Mouse (Mus musculus): ENCODE measurements around the gene Sbk3. TPM values are rescaled to one million over a fixed set of nuclear protein-coding genes. Genes with fewer than 3 reads are reported as not detected.

Sbk3 gene
- total RNA-seq, 1 experiment from 2014 or later, result 0.37 TPM

DNA sequence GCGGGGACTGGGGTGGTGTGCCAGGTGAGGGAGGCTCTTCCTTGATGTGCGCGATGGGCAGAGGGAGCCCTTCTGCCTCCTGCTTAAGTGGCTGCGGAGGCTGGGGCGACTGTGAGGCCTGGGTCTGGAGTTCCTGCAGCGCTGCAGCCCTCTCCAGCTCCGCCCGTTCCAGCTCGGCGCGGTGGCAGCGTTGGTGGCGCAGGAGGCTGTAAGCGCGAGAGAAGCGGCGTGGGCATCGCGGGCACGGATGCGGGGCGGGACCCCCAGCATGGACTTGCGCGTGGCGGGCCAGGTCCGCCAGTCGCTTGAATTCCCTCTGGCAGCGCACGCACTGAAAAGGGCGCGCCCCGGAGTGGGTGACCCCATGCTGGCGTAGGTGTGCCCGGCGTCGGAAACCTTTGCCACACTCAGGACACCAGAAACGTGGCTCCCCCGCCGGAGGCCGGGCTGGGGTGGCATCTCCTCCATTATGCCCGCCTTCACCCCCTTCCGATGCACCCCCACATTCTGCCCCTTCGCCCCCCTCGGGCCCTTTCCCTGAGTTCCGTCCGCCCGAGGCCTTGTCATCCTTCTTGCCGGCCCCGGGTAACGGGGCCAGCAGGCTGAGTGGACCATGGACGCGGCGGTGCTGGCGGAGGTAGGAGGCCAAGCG is 22.5 kb upstream of the Sbk3 start:
- DNase-seq, result no peak

DNA sequence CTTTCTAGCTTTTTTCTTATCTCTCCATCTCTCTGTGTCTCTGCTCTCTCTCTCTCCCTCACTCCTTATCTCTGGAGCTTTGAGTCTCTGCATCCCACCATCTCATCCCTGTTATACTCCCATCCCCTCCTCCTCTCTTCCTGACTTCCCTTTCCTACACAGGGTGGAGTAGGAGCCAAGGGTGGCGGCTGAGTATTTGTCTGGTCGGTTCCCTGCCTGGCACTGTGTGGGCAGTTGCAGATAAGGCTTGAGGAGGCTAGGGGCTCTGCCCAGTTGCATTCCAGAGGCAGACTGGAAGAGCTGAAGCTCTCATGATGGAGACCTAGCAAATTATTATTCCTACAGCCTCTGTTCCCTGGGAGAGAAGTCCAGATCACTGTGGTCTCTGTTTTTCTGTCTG is 17.3 kb upstream of the Sbk3 start:
- no peak for DNase-seq

DNA sequence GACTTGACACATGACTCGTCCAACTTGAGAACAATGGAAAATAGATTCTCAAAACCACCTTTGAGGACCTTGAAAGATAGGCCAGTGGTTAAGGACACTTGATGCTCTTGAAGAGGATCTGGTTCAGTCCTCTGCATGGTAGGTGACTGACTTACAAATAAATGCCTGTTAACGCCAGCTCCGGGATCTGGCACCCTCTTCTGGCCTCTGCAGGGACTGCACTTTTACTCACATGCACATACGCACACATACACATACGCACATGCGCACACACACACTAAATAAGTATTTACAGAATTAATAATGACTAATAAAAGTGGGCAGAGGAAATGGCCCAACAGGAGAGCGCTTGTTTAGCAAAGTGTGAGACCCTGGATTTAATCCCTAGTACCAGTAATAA is 5.9 kb upstream of the Sbk3 start:
- no peak for DNase-seq

DNA sequence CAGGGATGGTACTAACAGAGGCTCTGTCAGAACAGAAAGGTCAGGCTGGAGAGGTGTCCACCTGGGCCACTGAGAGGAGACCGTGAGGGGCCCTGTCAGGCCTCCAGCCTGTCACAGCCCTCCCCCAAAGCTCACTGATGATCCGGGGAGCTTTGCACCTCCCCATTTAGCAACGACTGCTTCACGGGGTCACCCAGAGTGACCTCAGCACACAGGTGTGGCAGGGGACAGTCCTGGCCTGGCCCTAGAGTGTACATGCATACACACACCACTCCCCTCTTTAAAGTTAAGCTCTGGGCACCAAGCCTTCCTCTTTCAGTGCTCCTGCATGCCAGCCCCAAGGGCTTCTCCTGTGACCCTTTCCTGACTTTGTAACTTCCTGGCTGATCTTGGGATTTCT is 4.5 kb upstream of the Sbk3 start:
- no peak for DNase-seq

DNA sequence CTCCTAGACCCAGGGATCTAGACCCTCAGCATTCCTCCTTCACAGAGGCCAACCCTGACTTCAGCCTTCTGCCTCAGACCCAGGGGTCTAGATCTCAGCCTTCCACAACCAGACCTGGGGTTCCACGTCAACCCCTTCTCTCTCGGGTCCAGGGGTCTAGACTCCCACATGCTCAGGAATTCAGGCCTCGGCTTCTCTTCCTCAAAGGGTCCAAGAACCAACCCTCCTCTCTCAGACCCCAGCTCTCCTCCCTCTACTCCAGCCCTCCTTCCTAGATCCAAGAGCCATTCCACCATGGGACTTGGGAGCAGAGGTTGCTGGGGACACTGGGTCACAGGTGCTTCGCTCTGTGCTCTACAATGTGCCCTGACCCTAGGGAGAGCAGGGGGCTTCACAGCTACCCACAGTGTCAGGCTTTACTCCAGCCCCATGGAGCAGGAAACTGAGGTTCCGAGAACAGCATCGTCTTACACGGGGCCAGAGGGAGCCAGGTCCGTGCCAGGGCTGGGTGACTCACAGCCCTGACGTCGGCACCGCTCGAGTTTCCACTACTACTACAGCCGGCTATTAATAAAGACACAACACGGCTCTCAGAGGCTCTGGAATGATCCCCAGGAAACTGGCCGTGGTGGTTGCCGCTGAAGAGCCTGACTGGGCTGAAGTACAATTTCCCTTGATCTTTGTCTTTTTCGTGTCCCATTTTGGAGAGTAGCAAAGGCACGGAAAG is 1.5 kb upstream of the Sbk3 start:
- peak; percentile 81 for DNase-seq

DNA sequence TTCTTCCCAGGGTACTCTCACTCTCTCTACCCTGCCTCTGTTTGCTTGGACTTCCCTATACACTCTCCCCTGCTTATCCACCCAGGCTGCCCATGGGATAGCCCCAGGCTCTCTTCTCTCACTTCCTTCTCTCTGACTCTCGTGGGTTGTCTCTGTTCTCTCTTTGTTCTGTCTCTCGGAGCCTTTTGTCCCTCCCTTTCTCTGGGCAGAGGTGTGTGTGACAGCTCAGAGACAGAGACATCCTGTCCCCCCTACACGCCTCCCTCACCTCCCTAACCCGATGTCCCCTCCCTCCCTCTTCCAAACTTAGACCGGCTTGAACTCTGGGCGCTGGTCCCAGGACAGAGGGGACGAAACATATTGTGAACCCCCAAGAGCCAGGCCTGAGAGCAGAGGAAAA is 742 bp upstream of the Sbk3 start:
- no peak for DNase-seq

DNA sequence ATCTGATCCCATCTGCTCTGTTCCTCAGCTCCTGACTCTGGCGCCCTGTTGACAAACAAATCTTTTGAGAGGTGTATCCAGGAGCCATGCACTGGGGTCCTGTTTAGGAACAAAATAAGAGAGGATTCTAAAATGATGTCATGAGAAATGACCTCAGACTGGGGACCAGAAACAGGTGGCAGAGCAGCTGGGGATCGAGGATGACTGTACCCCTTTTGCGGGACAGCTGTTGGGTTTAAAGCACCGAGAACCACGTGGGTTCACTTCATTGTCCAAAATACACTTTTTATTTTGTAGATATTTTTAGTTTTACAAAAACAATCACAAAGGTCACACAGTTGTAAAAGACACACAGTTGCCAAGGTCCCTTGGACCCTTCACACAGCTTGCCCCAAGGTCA is 6.0 kb downstream of the Sbk3 start:
- no peak for DNase-seq

DNA sequence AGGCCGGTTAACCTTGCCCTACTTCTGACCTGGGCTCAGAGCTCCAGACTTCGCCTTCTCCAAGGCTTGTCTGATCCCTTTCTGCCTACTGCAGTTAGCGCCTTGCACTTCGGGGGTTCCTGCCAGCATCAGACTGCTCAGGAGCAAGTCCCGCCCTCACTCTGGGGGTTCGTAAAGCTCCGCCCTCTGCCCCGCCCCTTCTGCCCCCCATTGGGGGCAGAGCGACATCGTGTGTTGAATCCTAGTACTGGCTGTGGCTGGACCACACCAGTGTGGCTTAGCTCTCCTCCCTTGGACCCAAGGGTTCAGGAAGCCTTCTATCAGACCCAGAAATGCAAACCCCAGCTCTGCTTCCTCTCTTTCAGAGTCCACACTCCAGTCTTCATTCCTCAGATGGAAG is 6.7 kb downstream of the Sbk3 start, which contains the start of gene Sbk2:
Gene Sbk2 (minus strand): TSS at position 135 of the 400 bp plus-strand sequence.
- DNase-seq, result peak; percentile 91

DNA sequence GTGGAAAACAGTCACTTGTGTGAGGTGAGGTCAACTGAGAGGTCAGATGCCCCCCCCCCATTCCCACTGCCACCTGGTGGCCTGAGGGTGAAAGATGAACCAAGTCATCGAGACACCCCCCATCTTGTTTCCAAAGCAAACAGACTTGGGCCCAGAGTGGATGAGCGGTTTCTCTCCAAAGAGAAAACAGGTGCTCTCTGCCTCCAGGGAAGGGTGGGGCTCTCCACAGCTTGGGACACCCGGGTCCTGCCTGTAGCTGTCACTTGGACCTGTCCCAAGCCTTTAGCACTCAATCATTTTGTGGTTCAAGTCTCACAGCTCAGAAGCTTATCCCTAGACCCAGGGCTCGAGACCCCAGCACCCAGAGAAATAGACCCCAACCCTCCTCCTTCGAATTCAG is 7.4 kb downstream of the Sbk3 start:
- no peak for DNase-seq

DNA sequence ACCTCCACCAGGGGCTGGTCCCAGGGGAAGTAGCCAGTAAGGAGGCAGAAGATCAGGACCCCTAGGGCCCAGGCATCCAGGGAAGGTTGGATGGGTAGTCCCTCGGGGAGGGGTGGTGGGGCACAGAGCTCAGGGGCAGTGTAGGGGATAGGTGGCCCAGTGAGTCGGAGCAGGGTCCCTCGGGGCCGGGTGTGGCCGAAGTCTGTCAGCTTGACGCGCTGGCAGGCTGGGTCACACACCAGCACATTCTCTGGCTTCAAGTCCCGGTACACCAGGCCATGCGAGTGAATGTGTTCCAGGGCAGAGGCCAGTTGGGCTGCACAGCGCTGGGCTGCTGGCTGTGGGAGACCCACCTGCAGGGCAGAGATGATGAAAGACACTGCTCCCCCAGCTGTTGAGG is 13.6 kb downstream of the Sbk3 start:
- DNase-seq, result no peak

DNA sequence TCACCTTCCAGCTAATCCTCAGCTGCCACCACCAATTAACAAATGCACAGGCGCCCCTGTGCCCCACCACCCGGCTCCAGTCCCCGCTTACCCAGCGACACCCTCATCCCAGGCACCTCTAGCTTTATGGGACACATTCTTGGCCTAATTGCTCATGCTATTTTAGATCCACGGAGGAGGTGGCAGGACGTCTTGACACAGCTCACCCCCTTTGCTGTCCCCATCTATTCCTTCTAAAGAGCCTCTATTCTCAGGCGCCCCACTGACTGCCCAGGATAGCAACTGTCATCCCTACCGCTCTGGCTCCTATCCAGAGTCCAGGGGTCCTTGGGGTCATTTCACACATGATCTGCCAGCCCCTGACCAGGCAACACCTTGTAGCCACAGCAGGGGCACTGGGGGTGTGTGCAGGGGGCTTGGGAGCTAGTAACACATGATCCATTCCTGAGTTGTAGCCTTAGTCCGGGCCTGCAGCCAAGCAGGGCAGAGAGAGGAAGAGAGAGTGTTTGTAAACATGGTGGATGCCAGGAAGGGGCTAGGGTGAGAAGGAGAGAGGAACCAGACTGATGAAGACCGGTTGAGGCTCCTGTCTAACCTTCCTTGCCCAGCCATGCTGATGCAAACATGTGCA is 17.0 kb downstream of the Sbk3 start:
- no peak for DNase-seq

DNA sequence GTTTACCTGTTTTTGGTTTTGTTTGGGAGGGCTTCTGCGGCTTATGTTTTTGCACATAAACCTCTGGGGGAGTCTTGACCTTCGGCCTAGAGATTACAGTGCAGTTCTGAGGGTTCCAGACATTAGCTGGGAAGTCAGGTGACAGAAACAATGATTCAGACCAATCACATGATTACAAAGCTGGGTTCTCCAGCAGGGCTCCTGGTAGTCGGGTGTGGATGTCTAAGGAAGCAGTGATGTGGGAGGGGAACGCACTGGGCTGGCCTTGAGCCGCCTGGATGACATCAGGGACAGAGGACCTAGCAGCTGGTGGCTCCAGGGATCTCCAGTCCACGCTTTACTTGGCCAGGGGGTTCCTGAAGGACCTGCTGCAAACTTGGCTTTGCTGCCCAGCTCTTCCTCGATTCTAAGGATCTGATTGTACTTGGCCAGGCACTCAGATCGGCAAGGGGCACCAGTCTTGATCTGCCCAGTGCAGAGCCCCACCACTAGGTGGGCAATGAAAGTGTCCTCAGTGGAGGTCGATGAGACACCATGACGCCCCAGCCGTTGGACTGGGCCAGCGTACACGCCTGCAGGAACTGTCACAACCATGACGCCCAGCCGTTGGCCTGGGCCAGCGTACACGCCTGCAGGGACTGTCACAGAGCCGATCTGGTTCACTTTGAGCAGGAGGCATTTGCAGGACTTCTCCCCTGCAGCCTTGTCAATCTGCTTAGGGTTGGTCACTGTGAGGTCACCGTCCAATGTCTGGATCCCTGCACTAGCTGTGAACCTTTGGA is 20.2 kb downstream of the Sbk3 start:
- peak; percentile 68 for DNase-seq

DNA sequence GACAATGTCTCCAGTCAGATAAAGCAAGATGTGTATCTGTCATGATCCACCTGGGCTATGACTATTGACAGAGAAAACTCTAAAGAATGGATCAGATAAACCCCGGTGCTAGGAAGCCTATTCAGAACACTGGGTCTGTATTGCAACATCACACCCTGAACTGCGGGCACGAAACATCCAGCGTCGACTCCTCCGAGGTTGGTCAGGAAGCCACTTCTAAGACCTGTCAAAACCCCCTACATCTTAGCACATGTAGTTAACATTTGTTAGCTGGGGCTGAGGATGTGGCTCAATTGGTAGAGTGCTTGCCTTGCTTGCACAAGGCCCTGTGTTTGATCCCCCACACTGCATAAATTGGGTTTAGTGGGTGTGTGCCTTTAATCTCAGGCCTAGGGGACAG is 22.6 kb downstream of the Sbk3 start:
- DNase-seq, result no peak

DNA sequence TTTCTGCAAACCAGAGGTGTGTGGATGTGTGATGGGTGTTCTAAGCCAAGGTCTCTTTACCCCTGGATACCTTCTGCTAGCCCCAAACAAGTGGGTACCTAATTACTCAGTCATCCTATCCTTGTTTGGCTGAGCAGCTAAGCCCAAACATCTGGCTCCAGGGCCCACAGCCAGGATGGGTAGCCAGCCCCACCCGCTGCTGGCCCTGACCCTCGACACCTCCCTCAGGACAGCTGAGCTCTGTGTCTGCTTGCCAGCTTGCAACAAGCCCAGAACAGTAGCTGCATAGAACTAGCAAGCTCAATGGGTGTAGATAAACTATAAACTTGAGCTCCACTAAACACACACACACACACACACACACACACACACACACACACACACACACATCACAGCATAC is 23.1 kb downstream of the Sbk3 start:
- peak; percentile 78 for DNase-seq

DNA sequence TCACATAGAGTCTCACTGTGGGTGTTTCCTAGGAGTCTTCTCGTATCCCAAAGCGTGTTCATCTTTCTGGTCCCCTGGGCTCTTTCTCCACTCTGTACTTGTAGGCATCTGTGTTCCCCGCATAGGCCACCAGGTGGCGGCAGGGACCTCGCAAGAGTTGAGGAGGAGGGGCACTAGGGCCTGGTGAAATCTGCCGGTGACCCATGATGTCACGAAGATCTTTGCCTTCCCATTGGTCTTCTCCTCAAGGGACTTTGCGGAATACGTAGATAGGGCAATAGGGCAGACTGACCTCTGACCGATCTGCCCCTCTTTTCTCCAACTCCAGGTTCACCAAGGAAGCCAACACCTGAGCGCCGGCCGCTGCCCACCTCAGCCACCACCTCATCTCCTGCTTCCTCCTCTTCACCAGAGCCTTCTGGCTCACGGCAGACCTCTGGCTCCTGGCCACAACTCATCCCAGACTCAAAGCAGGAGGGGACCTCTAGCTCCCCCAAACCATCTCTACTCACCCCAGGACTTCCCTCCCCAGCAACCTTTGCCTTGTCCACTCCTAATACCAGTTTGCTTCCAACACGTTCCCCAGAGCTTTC is 27.6 kb downstream of the Sbk3 start:
- peak; percentile 96 for DNase-seq

DNA sequence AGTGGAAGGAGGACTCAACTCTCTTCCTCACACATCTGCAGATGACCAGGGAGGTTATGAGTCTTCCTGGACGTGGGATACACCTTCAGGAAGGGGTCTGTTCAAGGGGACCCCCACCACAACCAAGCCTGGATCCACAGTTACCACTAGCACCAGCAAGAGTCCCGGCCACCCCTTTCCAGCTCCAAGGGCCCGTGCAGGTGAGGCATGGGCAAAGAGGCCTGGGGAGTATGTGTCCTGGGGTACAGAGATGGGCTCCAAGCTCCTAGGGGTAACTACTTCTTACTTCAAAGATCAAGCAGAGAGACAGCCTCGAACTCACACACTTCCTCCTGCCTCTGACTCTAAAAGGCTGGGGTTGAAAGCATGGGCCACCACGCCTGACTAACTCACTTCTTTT is 28.3 kb downstream of the Sbk3 start:
- DNase-seq, result no peak

DNA sequence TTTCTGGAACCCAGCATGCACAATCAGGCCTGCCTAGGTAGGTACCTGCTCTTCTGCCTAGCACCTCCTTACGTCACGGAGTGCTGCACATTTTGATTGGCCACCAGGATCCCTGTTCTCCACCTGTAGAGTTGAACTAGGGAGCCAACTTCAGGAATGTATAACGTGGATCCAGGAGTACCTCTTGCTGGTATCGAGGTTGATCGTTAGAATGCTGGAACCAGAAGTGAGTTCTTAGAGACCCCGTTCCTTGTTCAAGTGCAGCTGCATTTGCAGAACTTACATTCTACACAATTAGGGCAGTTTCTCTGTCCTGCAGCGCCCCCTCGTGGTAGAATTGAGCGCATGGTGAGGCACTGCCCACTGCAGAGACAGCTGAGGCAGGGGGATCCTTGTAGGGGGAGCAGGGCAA is 30.9 kb downstream of the Sbk3 start:
- peak; percentile 91 for DNase-seq

DNA sequence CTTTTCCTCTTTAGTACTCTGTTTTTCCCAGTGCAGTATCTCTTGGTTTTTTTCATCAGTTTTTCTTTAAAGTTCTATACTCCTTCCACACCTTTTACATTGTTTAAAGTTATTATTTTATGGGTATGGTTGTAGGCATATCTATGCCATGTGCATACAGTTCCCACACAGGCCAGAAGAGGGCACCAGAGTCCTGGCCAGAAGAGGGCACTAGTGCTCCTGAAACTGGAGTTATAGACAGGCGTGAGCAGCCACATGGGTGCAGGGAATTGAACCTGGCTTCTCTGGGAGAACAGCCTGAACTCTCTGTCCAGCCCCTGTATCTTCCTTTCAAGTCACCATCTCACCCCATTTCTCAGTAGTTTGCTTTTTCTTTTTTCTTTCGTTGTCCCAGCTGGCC is 32.5 kb downstream of the Sbk3 start:
- peak; percentile 87 for DNase-seq

DNA sequence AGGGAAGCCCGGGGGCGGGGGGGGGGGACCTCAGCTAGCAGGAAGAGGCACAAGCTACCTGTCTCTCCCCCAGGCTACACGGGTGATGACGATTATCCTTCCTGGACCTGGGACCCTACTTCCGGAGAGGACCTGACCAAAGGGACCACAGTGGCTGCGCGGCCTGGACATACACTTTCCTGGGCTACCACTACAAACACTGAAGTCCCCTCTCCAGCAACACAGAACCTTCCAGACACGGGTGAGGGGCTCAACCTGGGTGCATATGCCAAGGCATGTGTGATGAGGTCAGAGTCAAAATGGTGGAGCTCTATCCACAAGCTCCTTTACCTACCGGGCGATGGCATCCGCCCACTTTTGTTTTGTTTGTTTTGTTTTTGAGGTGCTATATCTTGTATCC is 33.6 kb downstream of the Sbk3 start:
- no peak for DNase-seq

DNA sequence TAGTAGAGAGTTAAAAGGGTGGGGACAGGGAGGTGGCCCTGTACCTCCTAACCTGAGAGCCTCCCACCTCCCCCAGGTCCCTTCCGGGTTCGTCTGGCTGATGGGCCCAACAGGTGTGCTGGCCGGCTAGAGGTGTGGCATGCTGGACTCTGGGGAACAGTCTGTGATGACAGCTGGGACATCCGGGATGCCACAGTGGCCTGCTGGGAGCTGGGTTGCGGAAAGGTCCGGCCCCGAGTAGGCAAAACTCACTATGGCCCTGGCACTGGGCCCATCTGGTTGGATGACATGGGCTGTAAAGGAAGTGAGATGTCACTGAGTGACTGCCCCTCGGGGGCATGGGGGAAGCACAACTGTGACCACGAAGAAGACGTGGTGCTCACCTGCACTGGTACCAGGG is 34.1 kb downstream of the Sbk3 start:
- DNase-seq, result no peak

DNA sequence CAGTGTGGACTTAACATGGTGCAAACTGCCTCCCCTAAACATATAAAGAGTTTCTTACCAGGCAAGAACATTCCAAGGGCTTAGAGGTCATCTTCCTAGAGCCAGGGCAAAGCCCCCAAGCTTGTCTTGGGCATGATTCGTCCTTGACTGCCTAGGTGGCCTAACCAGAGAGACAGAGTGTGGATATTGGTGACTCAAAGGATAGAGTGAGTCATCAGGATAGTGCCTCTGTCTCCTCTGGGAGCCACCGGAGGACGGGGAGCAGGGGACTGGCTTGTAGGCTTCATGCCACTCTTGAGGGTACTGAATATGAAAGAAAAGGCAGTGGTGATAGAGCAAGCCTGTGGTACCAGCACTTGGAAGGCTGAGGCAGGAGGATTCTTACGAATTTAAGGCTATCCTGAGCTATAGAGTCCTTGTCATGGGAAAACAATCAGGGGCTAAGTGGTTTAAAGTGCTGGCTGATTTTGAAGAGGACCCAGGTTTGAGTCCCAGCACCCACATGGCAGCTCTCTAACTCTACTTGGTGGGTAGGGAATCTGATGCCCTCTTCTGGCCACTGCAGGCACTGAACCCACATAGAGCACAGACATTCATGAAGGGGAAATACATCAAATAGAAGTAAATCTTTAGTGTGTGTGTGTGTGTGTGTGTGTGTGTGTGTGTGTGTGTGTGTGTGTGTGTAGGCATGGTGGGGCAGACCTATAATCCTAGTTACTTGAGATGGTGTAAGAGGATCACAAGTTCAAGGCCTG is 36.6 kb downstream of the Sbk3 start:
- no peak for DNase-seq

DNA sequence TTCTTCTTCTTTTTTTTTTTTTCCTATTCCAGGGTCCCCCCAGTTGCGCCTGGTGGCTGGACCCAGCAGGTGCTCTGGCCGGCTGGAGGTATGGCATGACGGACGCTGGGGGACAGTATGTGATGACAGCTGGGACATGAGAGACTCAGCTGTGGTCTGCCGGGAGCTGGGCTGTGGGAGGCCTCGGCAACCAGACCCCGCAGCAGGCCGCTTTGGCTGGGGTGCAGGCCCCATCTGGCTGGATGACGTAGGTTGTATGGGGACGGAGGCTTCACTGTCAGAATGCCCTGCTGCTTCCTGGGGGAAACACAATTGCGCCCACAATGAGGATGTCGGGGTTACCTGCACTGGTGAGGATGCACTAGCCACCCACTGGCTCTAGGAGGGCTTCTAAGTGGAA is 37.9 kb downstream of the Sbk3 start:
- no peak for DNase-seq
